ENCODE assay signal across 19 mouse cellular contexts in the genomic region with DNA sequence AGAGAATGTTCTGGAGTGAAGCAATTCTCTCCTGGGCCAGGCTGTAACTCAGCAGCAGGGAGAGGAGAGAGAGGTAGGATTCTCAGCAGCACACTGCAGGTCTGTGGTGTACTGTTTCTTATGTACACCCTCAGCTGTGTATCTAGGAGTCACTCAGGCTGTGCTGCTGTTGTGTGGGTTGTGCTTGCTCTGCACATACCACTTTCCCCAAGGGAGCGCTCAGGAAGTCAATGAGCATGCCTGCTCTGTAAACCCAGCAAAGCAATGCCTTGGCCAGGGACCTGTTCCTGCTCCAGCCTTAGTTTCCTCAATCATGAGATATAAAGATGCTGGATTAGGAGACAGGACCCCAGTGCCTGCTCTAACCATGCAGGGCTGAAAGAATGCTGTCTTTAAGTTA. TPM values are rescaled to one million over a fixed set of nuclear protein-coding genes. Genes with fewer than 3 reads are reported as not detected.
DNase-seq lines count a peak whose midpoint lies in the region; ATAC-seq lines count a peak whose summit lies in the region.
"Had no signal": no experiment of that assay in that cellular context is flagged by ENCODE, and none has a peak within 500 bp of the region (broad histone marks: within the 10 kb centered on the region; RNA-seq: fewer than 3 reads in every experiment).

No protein-coding gene starts in this region.

- H3K27me3 ChIP-seq in kidney, embryonic 16.5 days (ENCODE audit: insufficient read depth, low read length), result no peaks in the 10 kb centered on the region
- H3K27me3 ChIP-seq: forebrain, embryonic 15.5 days had no signal

- peak overlapping the region; percentile 41; the same call in 1 of the 2 replicates for H3K27ac ChIP-seq in kidney, embryonic 16.5 days (ENCODE audit: low read length)
- H3K27ac ChIP-seq: forebrain, embryonic 15.5 days; lung, embryonic 15.5 days had no signal

- no peaks in the 10 kb centered on the region for H3K36me3 ChIP-seq in kidney, embryonic 16.5 days (ENCODE audit: insufficient read depth, low read length)
- H3K36me3 ChIP-seq: forebrain, embryonic 15.5 days; heart, embryonic 12.5 days; lung, embryonic 15.5 days had no signal

- H3K4me1 ChIP-seq in kidney, embryonic 16.5 days (ENCODE audit: insufficient read depth, low read length), result peaks cover 37% of the 10 kb centered on the region

- H3K4me3 ChIP-seq in kidney, embryonic 16.5 days (ENCODE audit: low read length), result no peak overlapping the region
- H3K4me3 ChIP-seq: erythroblast, embryonic 14.5 days; forebrain, embryonic 15.5 days; heart, embryonic 12.5 days; lung, embryonic 15.5 days had no signal

- DNase-seq in embryo, embryonic 10 days (ENCODE audit: low spot score), result peak; percentile 46
- DNase-seq in embryo, embryonic 9.5 days (ENCODE audit: extremely low spot score), result no peak
- no peak for DNase-seq in kidney, adult 9 months
- DNase-seq in kidney, postnatal 10 days, result peak; percentile 40
- DNase-seq in mesoderm, embryonic 11.5 days (ENCODE audit: low read depth, low spot score), result peak; percentile 74
- no peak for DNase-seq in T-cell, adult 2 months (ENCODE audit: low spot score)
- DNase-seq in frontal cortex, postnatal 14 days (ENCODE audit: low spot score in 2 of 2), result no peak
- DNase-seq: cerebellum, adult 18-20 months; gastrocnemius, postnatal 25 days; heart, postnatal 4 days; right cerebral cortex, postnatal 14 days had no signal

- H3K9me3 ChIP-seq in kidney, embryonic 16.5 days (ENCODE audit: low read length), result no peaks in the 10 kb centered on the region
- H3K9me3 ChIP-seq: forebrain, embryonic 15.5 days; heart, embryonic 12.5 days; lung, embryonic 15.5 days had no signal

- no peak overlapping the region for H3K9ac ChIP-seq in kidney, embryonic 16.5 days (replicated peaks; ENCODE audit: low read length)
- H3K9ac ChIP-seq: forebrain, embryonic 15.5 days; heart, embryonic 12.5 days; lung, embryonic 15.5 days had no signal

- no peak overlapping the region for H3K4me2 ChIP-seq in kidney, embryonic 16.5 days (replicated peaks; ENCODE audit: low read depth, low read length)
- H3K4me2 ChIP-seq: forebrain, embryonic 15.5 days; heart, embryonic 12.5 days; liver, embryonic 11.5 days; lung, embryonic 15.5 days had no signal

- 82% methylated on average over 1 of the region's 1 CpGs for WGBS in kidney, embryonic 16.5 days

- ATAC-seq in kidney, embryonic 16.5 days (ENCODE audit: low FRiP score, low TSS enrichment), result 0 out of 2 replicates have a peak, but pooled peaks have one; percentile 29
- ATAC-seq: forebrain, embryonic 15.5 days; midbrain, embryonic 16.5 days; Patski had no signal

RNA-seq across cellular contexts. Expression of a gene that starts 25.1 kb away (rescaled TPM):
- 53.7 and 54.4 TPM in 2 replicates for polyA plus RNA-seq in kidney, embryonic 16.5 days (2015; fragmentation: Nextera tagmentation; extraction: Ambion mirVana)

Comparison
In these comparisons a context has a peak if more than half of its experiments do, and no peak if none do; other contexts are left out.
1. DNase-seq: peak in embryo, embryonic 10 days (single experiment), kidney, postnatal 10 days (single experiment) and mesoderm, embryonic 11.5 days (single experiment); none in embryo, embryonic 9.5 days (single experiment), kidney, adult 9 months (single experiment), T-cell, adult 2 months (single experiment) and frontal cortex, postnatal 14 days (0 of 2).